Mouse (Mus musculus) cerebellum, postnatal 25 days (tissue): Measurements from ENCODE around the gene Map1b.

Experiments used
- DNase-seq, 2 experiments: peaks; one replicate each; pipeline ENCODE4 v3.0.0; 2021; ENCODE audit warnings: mixed read lengths in 2 of 2

The Map1b gene

GRCm38 (mm10) chr13:99397228-99397627, 119.1 kb downstream of the Map1b start:
- peak; percentile 80 to 84 for DNase-seq

- DNase-seq: no peak
Measured at GRCm38 (mm10) chr13:99395531-99395930, 120.8 kb downstream of the Map1b start.

DNA sequence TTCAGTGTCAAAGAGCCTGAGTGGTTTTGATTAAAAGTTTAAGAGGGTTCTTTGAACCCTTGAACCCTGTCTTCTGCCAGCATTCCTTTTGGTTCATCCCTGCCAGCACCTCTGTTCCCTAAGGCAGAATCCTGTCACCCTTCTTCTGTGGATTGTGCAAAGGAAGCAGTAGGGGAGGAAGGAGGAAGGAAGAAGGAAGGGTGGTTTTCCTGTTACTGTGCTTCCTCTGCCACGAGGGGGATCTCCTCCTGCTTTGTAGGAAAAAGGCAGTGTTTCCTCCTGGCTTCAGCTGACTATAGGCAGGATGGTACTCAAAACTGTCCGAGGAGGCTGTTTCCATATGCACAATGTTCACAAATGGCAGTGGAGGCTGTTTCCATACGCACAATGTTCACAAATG, 121.6 kb downstream of the Map1b start:
- DNase-seq: no peak

GRCm38 (mm10) chr13:99393128-99393527, 123.2 kb downstream of the Map1b start:
- DNase-seq: no peak

GRCm38 (mm10) chr13:99391417-99391816, 124.9 kb downstream of the Map1b start:
- peak; percentile 77 to 90 for DNase-seq

- DNase-seq: no peak
Measured at GRCm38 (mm10) chr13:99387901-99388811, 128.2 kb downstream of the Map1b start.

DNA sequence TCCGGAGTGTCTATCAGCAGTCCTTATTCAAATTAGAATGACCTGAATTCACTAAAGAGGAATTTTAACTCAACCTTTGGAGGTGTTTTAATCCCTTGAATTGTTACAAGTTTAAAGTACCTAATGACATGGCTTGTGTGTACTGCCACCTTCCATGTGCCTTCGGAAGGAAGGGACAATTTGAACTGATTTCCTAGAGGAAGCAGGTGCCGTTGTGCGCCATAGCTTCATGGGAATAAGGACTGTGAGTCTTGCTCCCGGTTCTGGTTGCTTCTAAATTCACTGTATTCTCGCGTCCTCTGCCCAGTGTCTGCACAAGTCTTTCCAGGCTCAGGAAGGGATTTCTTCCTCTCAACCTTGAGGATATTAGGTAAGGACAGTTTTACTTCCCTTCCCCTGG, 130.0 kb downstream of the Map1b start:
- DNase-seq: peak in 1 of 2 experiments; percentile 2

GRCm38 (mm10) chr13:99385911-99386310, 130.4 kb downstream of the Map1b start:
- peak in 1 of 2 experiments; percentile 3 for DNase-seq

GRCm38 (mm10) chr13:99384555-99385203, 131.7 kb downstream of the Map1b start:
- DNase-seq: no peak

GRCm38 (mm10) chr13:99382373-99382772, 134.0 kb downstream of the Map1b start:
- peak in 1 of 2 experiments; percentile 2 for DNase-seq

DNA sequence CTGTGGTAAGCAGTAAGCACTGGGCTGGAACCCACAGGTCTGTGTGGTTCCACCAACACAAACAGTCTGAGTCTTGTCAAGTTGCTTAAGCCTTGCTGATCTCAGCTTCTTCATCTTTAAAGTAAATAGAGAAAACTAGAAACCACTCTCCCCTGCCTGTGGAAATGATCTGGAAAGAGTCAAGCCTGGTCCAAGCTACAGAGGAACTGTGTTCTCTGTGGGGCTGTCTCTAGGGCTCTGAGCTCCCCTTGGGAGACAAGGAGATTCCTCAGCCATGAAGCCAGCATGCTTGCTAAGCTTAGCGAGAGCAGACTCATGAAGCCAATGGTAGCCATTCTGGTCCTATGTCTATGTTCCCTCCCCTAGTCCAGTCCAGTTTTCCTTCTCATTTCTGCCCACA, 138.1 kb downstream of the Map1b start:
- DNase-seq: no peak

GRCm38 (mm10) chr13:99377055-99377454, 139.3 kb downstream of the Map1b start:
- no peak for DNase-seq

GRCm38 (mm10) chr13:99375550-99375949, 140.8 kb downstream of the Map1b start:
- peak; percentile 87 to 93 for DNase-seq

- no peak for DNase-seq
Measured at GRCm38 (mm10) chr13:99374191-99374590, 142.1 kb downstream of the Map1b start.

GRCm38 (mm10) chr13:99373684-99374083, 142.7 kb downstream of the Map1b start:
- DNase-seq: no peak
